Mouse (Mus musculus) hindbrain, embryonic 16.5 days (tissue): ENCODE measurements around the gene Baz1a. TPM values are rescaled to one million over a fixed set of nuclear protein-coding genes. Genes with fewer than 3 reads are reported as not detected.

Experiments used
- ATAC-seq: fragments of 200-750 bp; cut with Nextera tagmentation; 2 replicates; pipeline ENCODE4 v1.8.0; 2017; ENCODE audit warnings: moderate TSS enrichment, moderate library complexity
- H3K27ac ChIP-seq: fragments of 300-500 bp; sonication (generic); 2 replicates; pipeline ENCODE4 v1.5.1; 2014; ENCODE audit warnings: low read depth, mild to moderate bottlenecking, control low read depth, low read length, moderate library complexity
- H3K27me3 ChIP-seq: fragments of 300-500 bp; sonication (generic); replicated peaks from 2 replicates; pipeline ENCODE4 v1.6.1; 2014; ENCODE audit warnings: low read length; ENCODE audit not compliant: control insufficient read depth, insufficient read depth
- H3K36me3 ChIP-seq: fragments of 300-500 bp; sonication (generic); 2 replicates; pipeline ENCODE4 v1.6.1; 2014; ENCODE audit warnings: mild to moderate bottlenecking, low read length, moderate library complexity, mixed read lengths; ENCODE audit not compliant: control insufficient read depth, insufficient read depth
- H3K4me1 ChIP-seq: fragments of 300-500 bp; sonication (generic); 2 replicates; pipeline ENCODE4 v1.6.1; 2014; ENCODE audit warnings: low read depth, low read length; ENCODE audit not compliant: control insufficient read depth, insufficient read depth
- H3K4me2 ChIP-seq: fragments of 300-500 bp; sonication (generic); 2 replicates; pipeline ENCODE4 v1.6.1; 2014; ENCODE audit warnings: mild to moderate bottlenecking, low read length, control low read depth, moderate library complexity
- H3K4me3 ChIP-seq: fragments of 300-500 bp; sonication (generic); 2 replicates; pipeline ENCODE4 v1.5.1; 2014; ENCODE audit warnings: mild to moderate bottlenecking, low read length, control low read depth, moderate library complexity
- H3K9ac ChIP-seq: fragments of 300-500 bp; sonication (generic); 2 replicates; pipeline ENCODE4 v1.6.1; 2014; ENCODE audit warnings: low read depth, mild to moderate bottlenecking, control low read depth, low read length, moderate library complexity
- H3K9me3 ChIP-seq: fragments of 300-500 bp; sonication (generic); 2 replicates; pipeline ENCODE4 v1.6.1; 2014; ENCODE audit warnings: mild to moderate bottlenecking, low read length, moderate library complexity; ENCODE audit not compliant: control insufficient read depth
- whole genome bisulfite sequencing: fragments of 180-500 bp; shearing (Covaris S2); extraction: QIAGEN DNeasy Blood & Tissue Kit; methylation state at CpG from one replicate; pipeline ENCODE4 v1.1.7; 2014; 5-methylcytosine and 5-hydroxymethylcytosine counted together
- polyA plus RNA-seq: library from polyadenylated mRNA; unstranded; fragments of >200 nt; fragmentation: Nextera tagmentation; extraction: Ambion mirVana; gene quantifications from 2 replicates; pipeline ENCODE4 v1.2.1, GENCODE M21; 2015

The Baz1a gene
- polyA plus RNA-seq, 1 experiment from 2014 or later = 5.6 TPM

DNA sequence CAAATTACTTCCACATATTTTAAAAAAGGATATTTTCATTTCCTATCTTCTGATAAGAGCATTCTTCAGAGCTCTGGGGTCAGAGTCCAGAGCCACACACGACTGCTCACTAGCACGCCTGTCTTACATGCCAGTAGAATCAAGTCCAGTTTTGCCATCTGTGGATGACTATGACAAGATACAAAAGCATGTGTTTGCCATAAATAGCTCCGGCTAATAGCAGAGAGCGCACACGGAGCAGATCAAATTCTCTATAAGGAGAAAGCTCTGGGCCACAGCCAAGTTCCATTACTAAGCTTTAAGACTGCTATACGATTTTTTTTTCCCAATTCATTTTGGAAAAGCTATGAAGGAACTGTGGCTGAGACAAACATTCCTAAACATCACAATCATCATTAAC lies 154.6 kb downstream of the Baz1a start:
- Histone ChIP-seq H3K36me3 (peaks cover 5% of the 10 kb centered on the region; the same call in 1 of the 2 replicates), H3K4me3 (no peak overlapping the region), H3K27ac (no peak overlapping the region), H3K4me1 (peaks cover 12% of the 10 kb centered on the region), H3K9ac (no peak overlapping the region), H3K4me2 (0 out of 2 replicates have a peak overlapping the region, but pooled peaks have one; percentile 2), H3K9me3 (no peaks in the 10 kb centered on the region), H3K27me3 (no peaks in the 10 kb centered on the region)
- 52% methylated on average over 6 of the region's 6 CpGs for WGBS
- no peak for ATAC-seq

- Histone ChIP-seq H3K27me3 (no peaks in the 10 kb centered on the region), H3K4me2 (no peak overlapping the region), H3K4me3 (no peak overlapping the region), H3K9me3 (no peaks in the 10 kb centered on the region), H3K9ac (no peak overlapping the region), H3K36me3 (no peaks in the 10 kb centered on the region), H3K4me1 (no peaks in the 10 kb centered on the region), H3K27ac (no peak overlapping the region)
- ATAC-seq = no peak
- WGBS = 89% methylated on average over 2 of the region's 2 CpGs
Observed at GRCm38 (mm10) chr12:54850551-54850950, 163.6 kb downstream of the Baz1a start.

DNA sequence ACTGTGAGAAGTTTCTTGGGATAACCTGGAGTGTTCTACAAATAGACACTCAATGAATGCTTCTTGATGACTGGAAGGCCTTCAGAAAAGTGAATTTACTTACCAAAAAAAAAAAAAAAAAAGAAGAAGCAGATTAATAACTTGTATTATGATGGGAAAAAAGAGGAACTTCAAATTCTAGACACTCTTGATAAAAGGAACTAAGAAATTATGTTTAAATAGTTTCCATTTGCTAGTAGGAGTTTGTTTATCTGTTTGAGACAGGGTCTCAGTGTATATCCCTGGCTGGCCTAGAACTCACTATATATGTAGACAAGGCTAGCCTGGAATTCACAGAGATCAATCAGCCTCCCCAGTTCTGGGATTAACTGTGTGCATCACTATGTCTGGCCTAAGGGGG lies 169.7 kb downstream of the Baz1a start:
- Histone ChIP-seq H3K4me1 (no peaks in the 10 kb centered on the region), H3K27ac (no peak overlapping the region), H3K4me2 (no peak overlapping the region), H3K9me3 (no peaks in the 10 kb centered on the region), H3K27me3 (no peaks in the 10 kb centered on the region), H3K36me3 (no peaks in the 10 kb centered on the region), H3K4me3 (no peak overlapping the region), H3K9ac (no peak overlapping the region)
- no peak for ATAC-seq

Other genes with a start within 250 kb of the Baz1a start
- gene Snx6, start 218.6 kb downstream of the Baz1a start, polyA plus RNA-seq = 132 and 144 TPM in 2 replicates
- gene Cfl2, start 151.5 kb downstream of the Baz1a start, polyA plus RNA-seq = 317 and 323 TPM in 2 replicates
- not detected in 2 replicates for gene Gm20403, start 27.8 kb downstream of the Baz1a start, polyA plus RNA-seq
- gene 2700097O09Rik, start 65.8 kb upstream of the Baz1a start, polyA plus RNA-seq = 31.9 and 33.0 TPM in 2 replicates
- 186 and 190 TPM in 2 replicates for gene Srp54a, start 65.9 kb upstream of the Baz1a start, polyA plus RNA-seq
- gene Fam177a, start 110.1 kb upstream of the Baz1a start, polyA plus RNA-seq = 74.3 and 84.4 TPM in 2 replicates
- 55.5 and 64.7 TPM in 2 replicates for gene Srp54b, start 140.8 kb upstream of the Baz1a start, polyA plus RNA-seq
- not detected in 2 replicates for gene 1700047I17Rik2, start 185.2 kb upstream of the Baz1a start, polyA plus RNA-seq
- gene Srp54c, start 215.8 kb upstream of the Baz1a start, polyA plus RNA-seq = 75.8 and 78.3 TPM in 2 replicates